Mouse (Mus musculus): ENCODE measurements at regions not wholly inside any gene's neighbourhood (a gene's known extent, or its start where the extent isn't known, plus 50 kb on each side); places are given as distances from the start of the nearest gene placed in this dataset.
"Not testable (repeated sequence)": the region's sequence is repeated elsewhere in the genome, so short reads cannot be mapped to it uniquely, and the experiment has no call there.

DNA sequence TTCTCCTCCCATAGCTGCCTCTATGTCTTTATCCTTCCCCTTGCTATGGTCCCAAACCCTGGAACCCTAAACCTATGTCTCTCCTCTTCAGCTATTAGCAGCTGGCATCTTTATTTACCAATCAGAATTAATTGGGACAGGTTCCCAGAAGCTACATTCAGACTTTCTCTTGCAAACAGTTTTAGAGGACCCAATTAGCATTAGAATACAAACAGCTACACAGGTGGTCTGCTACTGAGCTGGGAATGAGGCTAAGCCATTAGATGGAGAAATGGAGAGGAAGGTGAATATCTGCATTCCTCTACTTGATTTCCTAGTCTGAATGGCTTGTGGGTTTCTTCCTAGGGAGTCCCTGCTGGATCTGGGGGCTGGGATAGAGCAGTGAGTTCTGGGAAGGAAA, 611.9 kb downstream of the A830018L16Rik start:
- no peak for ATAC-seq (replicated peaks; ENCODE audit: insufficient number of reproducible peaks, insufficient read depth, low FRiP score, low read depth)

DNA sequence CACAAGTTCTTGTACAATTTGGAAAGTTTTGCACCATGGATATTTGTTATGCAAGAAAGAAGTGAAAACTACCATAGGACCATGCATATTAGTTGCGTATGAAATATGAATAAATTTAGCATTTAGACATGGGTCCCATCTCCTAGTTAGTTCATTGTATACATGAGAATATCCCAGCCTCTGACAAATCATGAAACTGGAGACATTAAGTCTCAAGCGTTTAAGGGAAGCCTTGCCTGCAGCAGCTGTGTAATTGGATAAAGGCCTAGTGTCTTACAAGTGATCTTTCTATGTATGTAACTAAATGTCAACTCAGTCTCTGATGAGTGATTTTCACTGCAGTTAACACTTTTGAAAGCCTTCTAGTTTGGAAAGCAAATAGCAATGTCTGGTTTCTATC, 613.5 kb downstream of the A830018L16Rik start:
- Histone ChIP-seq H3K4me2 (no peak overlapping the region), H3K4me1 (replicated peaks) (no peaks in the 10 kb centered on the region), H3K9me3 (replicated peaks) (no peaks in the 10 kb centered on the region), H3K4me3 (no peak overlapping the region), H3K27me3 (no peaks in the 10 kb centered on the region), H3K9ac (no peak overlapping the region), H3K36me3 (no peaks in the 10 kb centered on the region), H3K27ac (no peak overlapping the region)
- WGBS: 68% methylated on average over 2 of the region's 2 CpGs
- ATAC-seq (replicated peaks; ENCODE audit: insufficient number of reproducible peaks, insufficient read depth, low FRiP score, low read depth): no peak

More for the DNA sequence above, 611.9 kb downstream of the A830018L16Rik start:
- Histone ChIP-seq H3K9ac (no peak overlapping the region), H3K27me3 (no peaks in the 10 kb centered on the region), H3K9me3 (replicated peaks) (no peaks in the 10 kb centered on the region), H3K4me3 (no peak overlapping the region), H3K4me2 (no peak overlapping the region), H3K36me3 (no peaks in the 10 kb centered on the region), H3K27ac (no peak overlapping the region), H3K4me1 (replicated peaks) (no peaks in the 10 kb centered on the region)

DNA sequence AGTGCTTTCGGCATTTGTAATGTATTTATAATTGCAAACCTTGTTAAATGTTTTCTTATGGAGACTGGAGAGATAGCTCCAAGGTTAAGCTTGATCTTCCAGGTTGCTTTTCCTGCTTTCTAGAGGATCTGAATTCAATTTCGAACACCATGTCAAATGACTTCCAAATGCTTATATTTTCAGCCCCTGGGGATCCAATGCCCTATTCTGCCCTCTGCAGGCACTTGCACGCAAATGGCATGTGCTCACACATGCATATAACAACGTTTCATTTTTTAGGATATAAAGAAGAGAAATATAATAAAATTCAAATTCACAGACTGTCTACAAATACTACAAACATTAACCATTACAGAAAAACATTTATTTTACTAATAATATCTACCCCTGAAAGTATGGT, 614.2 kb downstream of the A830018L16Rik start:
- Histone ChIP-seq H3K4me2 (no peak overlapping the region), H3K4me3 (no peak overlapping the region), H3K27ac (no peak overlapping the region), H3K4me1 (replicated peaks) (no peaks in the 10 kb centered on the region), H3K9me3 (replicated peaks) (no peaks in the 10 kb centered on the region), H3K36me3 (no peaks in the 10 kb centered on the region), H3K27me3 (no peaks in the 10 kb centered on the region), H3K9ac (no peak overlapping the region)
- ATAC-seq (replicated peaks; ENCODE audit: insufficient number of reproducible peaks, insufficient read depth, low FRiP score, low read depth): no peak
- WGBS: 78% methylated on average over 4 of the region's 4 CpGs

DNA sequence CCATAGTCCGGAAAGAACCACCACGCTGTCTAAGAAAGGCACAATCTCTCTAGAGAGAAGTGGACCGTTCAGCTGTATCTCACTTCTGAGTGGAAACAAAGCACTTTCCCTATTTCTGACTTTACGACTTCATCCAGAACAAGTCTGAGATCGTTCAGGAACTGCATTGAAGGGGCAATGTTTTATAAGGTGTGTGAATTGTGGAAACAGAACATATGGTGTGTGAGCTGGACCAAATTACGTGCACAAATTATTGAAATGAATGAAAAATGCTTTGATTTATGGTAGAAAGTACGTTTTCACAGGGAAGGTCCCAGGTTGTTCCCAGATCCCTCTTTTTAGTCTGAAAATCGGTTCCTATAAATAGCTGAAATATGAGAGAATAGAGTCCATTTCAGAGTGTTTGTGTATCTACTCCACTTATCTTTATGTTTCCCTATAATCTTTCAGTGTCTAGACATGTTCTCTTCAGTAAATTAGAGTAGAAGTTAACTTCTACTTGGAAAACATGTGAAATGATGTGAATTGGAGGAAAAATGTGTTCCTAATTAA, 638.1 kb downstream of the A830018L16Rik start:
- Histone ChIP-seq H3K9ac (no peak overlapping the region), H3K9me3 (replicated peaks) (no peaks in the 10 kb centered on the region), H3K4me3 (no peak overlapping the region), H3K36me3 (no peaks in the 10 kb centered on the region), H3K4me1 (replicated peaks) (no peaks in the 10 kb centered on the region), H3K27me3 (no peaks in the 10 kb centered on the region), H3K4me2 (no peak overlapping the region), H3K27ac (no peak overlapping the region)
- WGBS: 50% methylated on average over 8 of the region's 8 CpGs
- no peak for ATAC-seq (replicated peaks; ENCODE audit: insufficient number of reproducible peaks, insufficient read depth, low FRiP score, low read depth)

GRCm38 (mm10) chr1:12055865-12056560, 642.1 kb downstream of the A830018L16Rik start:
- H3K4me1 ChIP-seq (replicated peaks): no peaks in the 10 kb centered on the region
- H3K27me3 ChIP-seq: no peaks in the 10 kb centered on the region
- no peaks in the 10 kb centered on the region for H3K9me3 ChIP-seq (replicated peaks)
- ATAC-seq (replicated peaks; ENCODE audit: insufficient number of reproducible peaks, insufficient read depth, low FRiP score, low read depth): no peak
- H3K9ac ChIP-seq: no peak overlapping the region
- H3K4me3 ChIP-seq: no peak overlapping the region
- H3K36me3 ChIP-seq: no peaks in the 10 kb centered on the region
- no peak overlapping the region for H3K4me2 ChIP-seq
- WGBS: 61% methylated on average over 3 of the region's 3 CpGs
- H3K27ac ChIP-seq: no peak overlapping the region

GRCm38 (mm10) chr1:12065016-12065513, 651.2 kb downstream of the A830018L16Rik start:
- Histone ChIP-seq H3K4me2 (no peak overlapping the region), H3K27ac (no peak overlapping the region), H3K36me3 (no peaks in the 10 kb centered on the region), H3K9me3 (replicated peaks) (no peaks in the 10 kb centered on the region), H3K4me1 (replicated peaks) (no peaks in the 10 kb centered on the region), H3K4me3 (no peak overlapping the region), H3K27me3 (no peaks in the 10 kb centered on the region), H3K9ac (no peak overlapping the region)
- 93% methylated on average over 6 of the region's 6 CpGs for WGBS
- no peak for ATAC-seq (replicated peaks; ENCODE audit: insufficient number of reproducible peaks, insufficient read depth, low FRiP score, low read depth)

- no peak for ATAC-seq (replicated peaks; ENCODE audit: insufficient number of reproducible peaks, insufficient read depth, low FRiP score, low read depth)
- no peaks in the 10 kb centered on the region for H3K9me3 ChIP-seq (replicated peaks)
- no peaks in the 10 kb centered on the region for H3K27me3 ChIP-seq
- no peaks in the 10 kb centered on the region for H3K36me3 ChIP-seq
- no peaks in the 10 kb centered on the region for H3K4me1 ChIP-seq (replicated peaks)
- 70% methylated on average over 1 of the region's 1 CpGs for WGBS
- no peak overlapping the region for H3K4me2 ChIP-seq
- no peak overlapping the region for H3K27ac ChIP-seq
- H3K4me3 ChIP-seq: no peak overlapping the region
- no peak overlapping the region for H3K9ac ChIP-seq
Observed at GRCm38 (mm10) chr1:12092564-12093504, 678.9 kb downstream of the A830018L16Rik start.

- ATAC-seq (replicated peaks; ENCODE audit: insufficient number of reproducible peaks, insufficient read depth, low FRiP score, low read depth): no peak
- Histone ChIP-seq H3K4me1 (replicated peaks) (no peaks in the 10 kb centered on the region), H3K9ac (no peak overlapping the region), H3K4me3 (no peak overlapping the region), H3K4me2 (no peak overlapping the region), H3K9me3 (replicated peaks) (no peaks in the 10 kb centered on the region), H3K36me3 (no peaks in the 10 kb centered on the region), H3K27me3 (no peaks in the 10 kb centered on the region), H3K27ac (no peak overlapping the region)
Observed at GRCm38 (mm10) chr1:12115041-12115828, 701.3 kb downstream of the A830018L16Rik start.

- Histone ChIP-seq H3K4me3 (no peak overlapping the region), H3K9me3 (replicated peaks) (no peaks in the 10 kb centered on the region), H3K4me2 (no peak overlapping the region), H3K27ac (no peak overlapping the region), H3K9ac (no peak overlapping the region), H3K27me3 (no peaks in the 10 kb centered on the region), H3K36me3 (no peaks in the 10 kb centered on the region), H3K4me1 (replicated peaks) (peaks cover 4% of the 10 kb centered on the region; the same call in 1 of the 2 replicates)
- 78% methylated on average over 4 of the region's 4 CpGs for WGBS
- ATAC-seq (replicated peaks; ENCODE audit: insufficient number of reproducible peaks, insufficient read depth, low FRiP score, low read depth): no peak
Observed at GRCm38 (mm10) chr1:12117083-12117482, 703.2 kb downstream of the A830018L16Rik start.

DNA sequence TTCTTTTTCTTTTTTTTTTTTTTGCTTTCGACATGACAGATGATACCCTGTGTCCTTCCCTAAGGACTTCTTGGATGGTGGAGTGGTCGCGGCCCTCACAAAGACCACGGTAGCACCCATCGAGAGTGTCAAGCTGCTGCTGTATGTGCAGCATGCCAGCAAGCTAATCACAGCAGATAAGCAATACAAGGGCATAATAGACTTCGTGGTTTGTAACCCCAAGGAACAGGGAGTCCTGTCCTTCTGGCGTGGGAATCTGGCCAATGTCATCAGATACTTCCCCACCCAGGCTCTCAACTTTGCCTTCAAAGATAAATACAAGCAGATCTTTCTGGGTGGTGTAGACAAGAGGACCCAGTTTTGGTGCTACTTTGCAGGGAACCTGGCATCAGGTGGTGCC, 707.0 kb downstream of the A830018L16Rik start:
- Histone ChIP-seq H3K9ac (no peak overlapping the region), H3K27me3 (no peaks in the 10 kb centered on the region), H3K27ac (no peak overlapping the region), H3K4me2 (no peak overlapping the region), H3K4me1 (replicated peaks) (peaks cover 4% of the 10 kb centered on the region; the same call in 1 of the 2 replicates), H3K9me3 (replicated peaks) (no peaks in the 10 kb centered on the region), H3K36me3 (no peaks in the 10 kb centered on the region), H3K4me3 (no peak overlapping the region)
- WGBS: 40% methylated on average over 7 of the region's 7 CpGs
- ATAC-seq (replicated peaks; ENCODE audit: insufficient number of reproducible peaks, insufficient read depth, low FRiP score, low read depth): 0 out of 2 replicates have a peak, but pooled peaks have one; percentile 27

DNA sequence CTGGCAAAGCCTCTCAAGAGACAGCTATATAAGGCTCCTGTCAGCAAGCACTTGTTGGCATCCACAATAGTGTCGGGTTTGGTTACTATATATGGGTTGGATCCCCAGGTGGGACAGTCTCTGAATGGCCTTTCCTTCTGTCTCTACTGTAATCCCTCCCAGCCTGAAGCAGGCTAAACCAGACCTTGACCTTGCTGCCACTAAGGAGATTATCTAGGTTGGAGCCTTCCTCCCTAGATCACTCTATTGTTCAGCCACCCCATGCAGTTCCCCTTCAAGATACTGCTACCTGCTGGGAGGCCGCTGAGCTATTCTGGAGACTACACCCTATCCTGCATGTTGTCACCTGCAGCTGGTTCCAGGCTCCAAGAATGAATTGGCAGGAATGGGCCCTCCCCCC, 712.7 kb downstream of the A830018L16Rik start:
- not testable (repeated sequence) for H3K9me3 ChIP-seq (replicated peaks); H3K27me3 ChIP-seq; H3K9ac ChIP-seq; H3K4me1 ChIP-seq (replicated peaks); H3K4me2 ChIP-seq; H3K36me3 ChIP-seq; H3K4me3 ChIP-seq; H3K27ac ChIP-seq
- ATAC-seq (replicated peaks; ENCODE audit: insufficient number of reproducible peaks, insufficient read depth, low FRiP score, low read depth): 0 out of 2 replicates have a peak, but pooled peaks have one; percentile 27
- WGBS: 33% methylated on average over 2 of the region's 2 CpGs

Data from heart, embryonic 15.5 days (tissue).